Mouse (Mus musculus): ENCODE measurements around the gene Acss1. TPM values are rescaled to one million over a fixed set of nuclear protein-coding genes. Genes with fewer than 3 reads are reported as not detected.

Gene Acss1
- polyA plus RNA-seq, 1 experiment from 2014 or later: 10.0 TPM

- no peaks in the 10 kb centered on the region for H3K27me3 ChIP-seq (ENCODE audit: control insufficient read depth, insufficient read depth, low read length)
- no peak for DNase-seq (ENCODE audit: low spot score)
- WGBS: 81% methylated on average over 11 of the region's 11 CpGs
Observed at GRCm38 (mm10) chr2:150569847-150570590, 98.3 kb downstream of the Acss1 start, which contains the start of gene Cst7. Gene Cst7, plus strand, starts transcription at chr2:150570415.

More at GRCm38 (mm10) chr2:150569847-150570590, 98.3 kb downstream of the Acss1 start, which contains the start of gene Cst7:
- H3K4me1 ChIP-seq (ENCODE audit: control insufficient read depth, insufficient read depth, low read length): no peaks in the 10 kb centered on the region
- no peak within 1 kb of the TSS for H3K27ac ChIP-seq (replicated peaks; ENCODE audit: low read depth, low read length)
- no peak for ATAC-seq (replicated peaks; ENCODE audit: insufficient number of reproducible peaks, low FRiP score, low TSS enrichment, low read depth)
- no peaks in the 10 kb centered on the region for H3K9me3 ChIP-seq (replicated peaks; ENCODE audit: control insufficient read depth, low read length)
- H3K4me3 ChIP-seq (ENCODE audit: low read depth, low read length): no peak within 1 kb of the TSS
- no peak within 1 kb of the TSS for H3K4me2 ChIP-seq (ENCODE audit: low read depth, low read length)
- H3K9ac ChIP-seq (replicated peaks; ENCODE audit: low read length): no peak within 1 kb of the TSS
- no peaks in the 10 kb centered on the region for H3K36me3 ChIP-seq (replicated peaks; ENCODE audit: control insufficient read depth, insufficient read depth, low read depth, low read length)

Other genes starting within 250 kb of the Acss1 start
- 7.7 and 7.8 TPM in 2 replicates for gene Zfp442, start 217.0 kb downstream of the Acss1 start, polyA plus RNA-seq (2014; fragmentation: Nextera tagmentation; extraction: Ambion mirVana)
- gene Zfp345, start 183.4 kb downstream of the Acss1 start, polyA plus RNA-seq (2014; fragmentation: Nextera tagmentation; extraction: Ambion mirVana): not detected in 2 replicates
- 0.29 and 0.58 TPM in 2 replicates for gene Cst7, start 98.1 kb downstream of the Acss1 start, polyA plus RNA-seq (2014; fragmentation: Nextera tagmentation; extraction: Ambion mirVana)
- gene Apmap, start 59.9 kb downstream of the Acss1 start, polyA plus RNA-seq (2014; fragmentation: Nextera tagmentation; extraction: Ambion mirVana): 28.3 and 32.0 TPM in 2 replicates
- gene Vsx1, start 20.9 kb upstream of the Acss1 start, polyA plus RNA-seq (2014; fragmentation: Nextera tagmentation; extraction: Ambion mirVana): 0.18 TPM in 1 of 2 replicates, not detected in the other
- 22.6 and 24.0 TPM in 2 replicates for gene Entpd6, start 80.5 kb upstream of the Acss1 start, polyA plus RNA-seq (2014; fragmentation: Nextera tagmentation; extraction: Ambion mirVana)
- gene Pygb, start 118.2 kb upstream of the Acss1 start, polyA plus RNA-seq (2014; fragmentation: Nextera tagmentation; extraction: Ambion mirVana): 38.9 and 43.4 TPM in 2 replicates
- gene Abhd12, start 236.2 kb upstream of the Acss1 start, polyA plus RNA-seq (2014; fragmentation: Nextera tagmentation; extraction: Ambion mirVana): 54.3 and 54.9 TPM in 2 replicates
- 84.5 and 87.7 TPM in 2 replicates for gene Gins1, start 236.9 kb upstream of the Acss1 start, polyA plus RNA-seq (2014; fragmentation: Nextera tagmentation; extraction: Ambion mirVana)